Mouse (Mus musculus) erythroblast, embryonic 14.5 days (primary cell): ENCODE data around the gene Anxa2.

Experiments used
- GATA1 ChIP-seq: IDR thresholded peaks from 2 replicates; pipeline ENCODE4 v1.6.1; 2012; ENCODE audit warnings: low read length, inconsistent platforms, mixed read lengths
- TAL1 ChIP-seq: IDR thresholded peaks from 3 replicates; pipeline ENCODE4 v1.6.1; 2012; ENCODE audit warnings: low read length, inconsistent platforms, mixed read lengths

GRCm38 (mm10) chr9:69404671-69405070 lies 48.7 kb upstream of the Anxa2 start:
- TF ChIP-seq TAL1 (no peak), GATA1 (no peak)
